Mouse (Mus musculus): ENCODE data around the gene Chp1. TPM values are rescaled to one million over a fixed set of nuclear protein-coding genes. Genes with fewer than 3 reads are reported as not detected.
"Not testable (repeated sequence)": the region's sequence is repeated elsewhere in the genome, so short reads cannot be mapped to it uniquely, and the experiment has no call there.

Chp1 gene
- not detected in 2 replicates for polyA plus RNA-seq (2012; ENCODE audit: insufficient read depth, insufficient read length, low replicate concordance, missing spikeins)

DNA sequence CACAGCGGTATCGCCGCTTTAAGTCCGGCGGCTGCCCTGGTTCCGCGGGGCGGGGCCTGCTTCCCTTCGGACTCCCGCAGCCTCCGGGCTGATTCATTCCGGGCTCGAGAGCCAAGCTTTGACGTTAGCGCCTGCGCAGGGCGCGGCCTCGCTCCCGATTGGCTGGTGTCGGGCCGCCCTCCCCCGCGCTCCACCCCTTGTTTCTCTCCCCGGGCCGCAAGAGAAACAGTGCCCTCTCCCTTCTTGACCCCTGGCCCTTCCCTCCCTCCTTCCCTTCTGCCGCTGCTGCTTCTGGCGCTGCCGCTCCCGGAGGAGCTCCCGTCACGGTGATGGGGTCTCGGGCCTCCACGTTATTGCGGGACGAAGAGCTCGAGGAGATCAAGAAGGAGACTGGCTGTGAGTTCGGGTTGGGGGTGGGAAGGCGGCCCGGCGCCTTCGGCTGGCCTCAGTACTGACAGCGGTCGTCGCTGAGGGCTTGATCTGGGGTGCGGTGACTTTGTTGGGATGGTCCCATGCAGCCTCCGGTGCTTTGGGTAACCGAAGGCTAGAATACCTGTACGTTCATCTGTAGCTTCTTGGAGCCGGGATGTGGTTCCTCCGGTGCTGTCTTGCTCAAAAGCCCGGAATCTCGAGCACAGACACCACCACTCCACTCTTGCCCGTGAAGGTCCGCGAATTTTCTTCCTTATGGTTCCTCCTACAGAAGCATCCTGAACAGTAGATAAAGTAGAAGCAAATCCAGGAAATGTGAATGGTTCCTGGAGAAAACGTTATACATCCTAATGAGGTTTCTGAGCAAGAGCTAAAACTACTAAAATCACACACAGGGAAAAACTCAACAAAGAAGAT is at the start of gene Chp1, which contains the start of gene Exd1:
Gene Chp1 (plus strand): TSS at position 176 of the 849 bp plus-strand sequence.
Gene Exd1 (minus strand): TSS at position 106 of the 849 bp plus-strand sequence.
- TF ChIP-seq POLR2A (IDR thresholded peaks at IDR 0.05; ENCODE audit: insufficient read depth, low read depth, low read length) (peak; percentile 55; the same call in 1 of the 2 replicates), CTCF (IDR thresholded peaks at IDR 0.05; ENCODE audit: insufficient read depth, low read depth, low read length) (no peak)
- Histone ChIP-seq H3K4me1 (ENCODE audit: control insufficient read depth, insufficient read depth, low read length) (0 out of 2 replicates have a peak, but pooled peaks cover 6% of the 10 kb centered on the region), H3K4me3 (ENCODE audit: insufficient read depth, low read depth, low read length) (peak within 1 kb of the TSS; percentile 100), H3K27ac (ENCODE audit: insufficient read depth, low read depth, low read length) (peak within 1 kb of the TSS; percentile 97)
- under 1% methylated on average over 57 of the region's 57 CpGs for WGBS

DNA sequence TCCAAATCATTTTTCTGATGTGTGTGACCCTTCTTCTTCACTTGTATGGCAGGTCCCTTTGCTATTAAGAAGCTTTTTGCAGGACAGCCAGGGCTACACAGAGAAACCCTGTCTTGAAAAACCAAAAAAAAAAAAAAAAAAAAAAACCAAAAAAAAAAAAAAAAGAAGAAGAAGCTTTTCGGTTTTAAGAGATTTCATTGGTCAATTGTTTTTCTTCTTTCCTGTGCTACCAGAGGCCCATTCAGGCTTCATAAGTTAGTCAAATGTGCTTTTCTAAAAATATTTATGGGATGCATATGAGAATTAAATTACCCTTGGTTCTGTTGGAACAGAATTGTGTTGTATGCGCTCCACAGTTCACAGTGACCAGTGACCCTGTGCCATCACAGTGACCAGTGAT is 48.6 kb upstream of the Chp1 start:
- H3K27ac ChIP-seq (ENCODE audit: insufficient read depth, low read depth, low read length): no peak overlapping the region
- H3K4me1 ChIP-seq (ENCODE audit: control insufficient read depth, insufficient read depth, low read length): no peaks in the 10 kb centered on the region
- whole genome bisulfite sequencing: 92% methylated on average over 2 of the region's 2 CpGs
- no peak for TF ChIP-seq POLR2A (IDR thresholded peaks at IDR 0.05; ENCODE audit: insufficient read depth, low read depth, low read length)
- TF ChIP-seq CTCF (IDR thresholded peaks at IDR 0.05; ENCODE audit: insufficient read depth, low read depth, low read length): no peak
- H3K4me3 ChIP-seq (ENCODE audit: insufficient read depth, low read depth, low read length): no peak overlapping the region

DNA sequence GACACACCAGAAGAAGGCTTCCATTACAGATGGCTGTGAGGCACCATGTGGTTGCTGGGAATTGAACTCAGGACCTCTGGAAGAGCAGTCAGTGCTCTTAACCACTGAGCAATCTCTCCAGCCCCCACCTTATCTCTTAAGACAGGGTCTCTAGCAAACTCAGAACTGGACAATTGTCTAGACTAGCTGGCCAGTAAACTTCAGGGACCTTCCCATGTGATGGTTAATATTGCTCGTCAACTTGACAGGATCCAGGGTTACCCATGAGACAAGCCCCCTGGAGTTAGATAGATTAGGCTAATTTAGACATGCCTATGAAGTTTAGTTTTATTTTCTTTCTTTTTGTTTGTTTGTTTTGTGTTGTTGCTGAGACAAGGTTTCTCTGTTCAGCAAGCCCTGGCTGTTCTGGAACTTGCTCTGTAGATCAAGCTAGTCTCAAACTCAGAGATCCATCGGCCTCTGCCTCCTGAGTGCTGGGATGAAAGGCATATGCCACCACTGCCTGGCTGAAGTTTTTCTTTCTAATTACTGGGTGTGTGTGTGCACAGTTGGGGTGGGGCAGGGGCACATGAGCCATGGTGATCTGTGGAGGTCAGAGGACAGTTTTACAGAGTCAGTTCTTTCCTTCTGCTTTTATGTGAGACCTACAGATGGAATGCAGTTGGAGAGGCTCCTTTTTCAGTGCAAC is 46.4 kb upstream of the Chp1 start:
- 75% methylated on average over 2 of the region's 2 CpGs for WGBS
- Histone ChIP-seq H3K4me3 (ENCODE audit: insufficient read depth, low read depth, low read length) (no peak overlapping the region), H3K27ac (ENCODE audit: insufficient read depth, low read depth, low read length) (no peak overlapping the region), H3K4me1 (ENCODE audit: control insufficient read depth, insufficient read depth, low read length) (no peaks in the 10 kb centered on the region)
- TF ChIP-seq POLR2A (IDR thresholded peaks at IDR 0.05; ENCODE audit: insufficient read depth, low read depth, low read length): no peak
- no peak for TF ChIP-seq CTCF (IDR thresholded peaks at IDR 0.05; ENCODE audit: insufficient read depth, low read depth, low read length)

DNA sequence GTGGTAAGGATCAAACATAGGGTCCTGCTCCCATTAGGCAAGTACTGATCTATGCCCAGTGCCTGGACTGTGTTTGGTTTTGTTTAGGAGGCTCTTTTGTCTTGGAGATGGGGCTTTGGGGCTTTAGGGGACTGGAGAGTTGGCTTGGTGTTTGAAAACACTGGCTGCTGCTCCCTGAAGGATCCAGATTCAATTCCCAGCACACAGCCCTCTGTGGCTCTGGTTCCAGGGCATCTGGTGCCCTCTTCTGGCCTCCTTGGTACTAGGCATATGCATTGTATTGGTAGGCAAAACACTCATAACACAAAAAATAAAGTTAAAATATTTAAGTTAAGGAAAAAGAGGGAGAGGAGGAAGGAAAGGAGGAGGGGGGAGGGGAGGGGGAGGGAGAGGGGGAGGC is 40.4 kb upstream of the Chp1 start:
- Histone ChIP-seq H3K27ac (ENCODE audit: insufficient read depth, low read depth, low read length) (no peak overlapping the region), H3K4me1 (ENCODE audit: control insufficient read depth, insufficient read depth, low read length) (no peaks in the 10 kb centered on the region)
- no peak for TF ChIP-seq POLR2A (IDR thresholded peaks at IDR 0.05; ENCODE audit: insufficient read depth, low read depth, low read length)

DNA sequence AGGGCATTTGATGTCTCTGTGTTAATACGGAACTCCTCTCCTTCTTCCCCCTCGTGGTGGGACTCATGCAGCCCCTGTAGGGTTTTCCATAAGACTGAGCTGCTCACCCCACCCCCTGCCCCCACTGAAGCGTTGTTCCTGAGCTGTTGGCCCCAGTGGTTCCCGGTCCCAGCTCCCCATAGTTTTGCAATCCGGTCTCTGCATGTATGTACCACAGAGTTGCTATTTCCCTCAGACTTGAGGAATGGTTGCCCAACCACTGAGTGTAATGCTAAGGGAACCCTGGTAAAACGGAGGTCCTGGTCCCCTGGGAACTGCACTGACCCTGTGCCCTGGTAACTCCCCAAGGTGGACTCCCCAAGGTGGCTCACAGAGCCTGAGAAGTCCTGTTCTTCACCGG is 39.0 kb upstream of the Chp1 start:
- WGBS: 67% methylated on average over 7 of the region's 7 CpGs
- H3K4me1 ChIP-seq (ENCODE audit: control insufficient read depth, insufficient read depth, low read length); H3K4me3 ChIP-seq (ENCODE audit: insufficient read depth, low read depth, low read length); H3K27ac ChIP-seq (ENCODE audit: insufficient read depth, low read depth, low read length): not testable (repeated sequence)

More for the DNA sequence above, 40.4 kb upstream of the Chp1 start:
- no peak overlapping the region for H3K4me3 ChIP-seq (ENCODE audit: insufficient read depth, low read depth, low read length)

GRCm38 (mm10) chr2:119510856-119511255 is 36.6 kb upstream of the Chp1 start:
- TF ChIP-seq CTCF (IDR thresholded peaks at IDR 0.05; ENCODE audit: insufficient read depth, low read depth, low read length) (no peak), POLR2A (IDR thresholded peaks at IDR 0.05; ENCODE audit: insufficient read depth, low read depth, low read length) (no peak)
- H3K4me1 ChIP-seq (ENCODE audit: control insufficient read depth, insufficient read depth, low read length): no peaks in the 10 kb centered on the region
- H3K4me3 ChIP-seq (ENCODE audit: insufficient read depth, low read depth, low read length): no peak overlapping the region
- H3K27ac ChIP-seq (ENCODE audit: insufficient read depth, low read depth, low read length): no peak overlapping the region
- 87% methylated on average over 2 of the region's 2 CpGs for WGBS

GRCm38 (mm10) chr2:119512292-119512691 is 35.2 kb upstream of the Chp1 start:
- WGBS: 82% methylated on average over 3 of the region's 3 CpGs
- TF ChIP-seq POLR2A (IDR thresholded peaks at IDR 0.05; ENCODE audit: insufficient read depth, low read depth, low read length) (no peak), CTCF (IDR thresholded peaks at IDR 0.05; ENCODE audit: insufficient read depth, low read depth, low read length) (no peak)
- Histone ChIP-seq H3K27ac (ENCODE audit: insufficient read depth, low read depth, low read length) (no peak overlapping the region), H3K4me1 (ENCODE audit: control insufficient read depth, insufficient read depth, low read length) (no peaks in the 10 kb centered on the region), H3K4me3 (ENCODE audit: insufficient read depth, low read depth, low read length) (no peak overlapping the region)

- H3K4me1 ChIP-seq (ENCODE audit: control insufficient read depth, insufficient read depth, low read length): no peaks in the 10 kb centered on the region
- WGBS: 81% methylated on average over 3 of the region's 3 CpGs
- no peak for TF ChIP-seq POLR2A (IDR thresholded peaks at IDR 0.05; ENCODE audit: insufficient read depth, low read depth, low read length)
- TF ChIP-seq CTCF (IDR thresholded peaks at IDR 0.05; ENCODE audit: insufficient read depth, low read depth, low read length): no peak
- H3K4me3 ChIP-seq (ENCODE audit: insufficient read depth, low read depth, low read length): no peak overlapping the region
- no peak overlapping the region for H3K27ac ChIP-seq (ENCODE audit: insufficient read depth, low read depth, low read length)
These were observed 33.4 kb upstream of the Chp1 start for GRCm38 (mm10) chr2:119514026-119514522.

DNA sequence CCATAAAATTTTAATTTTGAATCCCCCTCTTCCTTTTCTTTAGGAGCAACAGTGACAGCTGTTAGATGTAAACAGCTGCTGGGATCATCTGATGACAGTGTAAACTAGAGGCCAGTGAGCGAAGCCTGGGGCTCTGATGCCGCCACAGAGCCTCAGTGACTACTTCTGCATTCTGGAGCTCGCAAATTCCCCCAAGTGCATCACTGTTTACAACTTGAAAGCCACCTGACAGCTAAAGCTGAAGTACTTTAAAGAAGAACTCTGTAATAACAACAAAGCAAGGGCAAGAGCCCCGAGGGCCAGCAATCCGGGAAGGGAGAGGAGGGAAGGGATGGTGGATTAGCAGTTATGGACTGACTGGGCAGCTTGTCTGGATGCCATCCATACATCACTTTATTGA is 30.7 kb upstream of the Chp1 start:
- Histone ChIP-seq H3K4me3 (ENCODE audit: insufficient read depth, low read depth, low read length) (no peak overlapping the region), H3K4me1 (ENCODE audit: control insufficient read depth, insufficient read depth, low read length) (no peaks in the 10 kb centered on the region), H3K27ac (ENCODE audit: insufficient read depth, low read depth, low read length) (no peak overlapping the region)
- 71% methylated on average over 5 of the region's 5 CpGs for WGBS
- no peak for TF ChIP-seq POLR2A (IDR thresholded peaks at IDR 0.05; ENCODE audit: insufficient read depth, low read depth, low read length)
- TF ChIP-seq CTCF (IDR thresholded peaks at IDR 0.05; ENCODE audit: insufficient read depth, low read depth, low read length): no peak
